Mouse (Mus musculus) erythroblast, embryonic 14.5 days (primary cell): ENCODE measurements around the gene Map1lc3a. TPM values are rescaled to one million over a fixed set of nuclear protein-coding genes. Genes with fewer than 3 reads are reported as not detected.

Experiments used
- H3K27me3 ChIP-seq: 2 replicates; pipeline ENCODE4 v1.6.1; 2012; ENCODE audit warnings: inconsistent platforms; ENCODE audit not compliant: control insufficient read depth
- H3K36me3 ChIP-seq: 2 replicates; pipeline ENCODE4 v1.6.1; 2012; ENCODE audit warnings: mild to moderate bottlenecking, inconsistent platforms; ENCODE audit not compliant: control insufficient read depth
- H3K4me1 ChIP-seq: 2 replicates; pipeline ENCODE4 v1.6.1; 2012; ENCODE audit warnings: inconsistent platforms; ENCODE audit not compliant: control insufficient read depth
- H3K4me3 ChIP-seq: replicated peaks from 2 replicates; pipeline ENCODE3; 2012; ENCODE audit warnings: moderate library complexity, mild to moderate bottlenecking, inconsistent platforms
- H3K9me3 ChIP-seq: 2 replicates; pipeline ENCODE4 v1.6.1; 2012; ENCODE audit warnings: low read length, inconsistent platforms, mixed read lengths; ENCODE audit not compliant: control insufficient read depth
- GATA1 ChIP-seq: IDR thresholded peaks from 2 replicates; pipeline ENCODE4 v1.6.1; 2012; ENCODE audit warnings: low read length, inconsistent platforms, mixed read lengths
- TAL1 ChIP-seq: IDR thresholded peaks from 3 replicates; pipeline ENCODE4 v1.6.1; 2012; ENCODE audit warnings: low read length, inconsistent platforms, mixed read lengths
- polyA plus RNA-seq: library from polyadenylated mRNA; stranded (reverse); fragments of >175 nt; gene quantifications from 2 replicates; pipeline ENCODE4 v1.2.3, GENCODE M21; 2012

Map1lc3a gene
- polyA plus RNA-seq, 1 experiment, result 7.8 TPM

DNA sequence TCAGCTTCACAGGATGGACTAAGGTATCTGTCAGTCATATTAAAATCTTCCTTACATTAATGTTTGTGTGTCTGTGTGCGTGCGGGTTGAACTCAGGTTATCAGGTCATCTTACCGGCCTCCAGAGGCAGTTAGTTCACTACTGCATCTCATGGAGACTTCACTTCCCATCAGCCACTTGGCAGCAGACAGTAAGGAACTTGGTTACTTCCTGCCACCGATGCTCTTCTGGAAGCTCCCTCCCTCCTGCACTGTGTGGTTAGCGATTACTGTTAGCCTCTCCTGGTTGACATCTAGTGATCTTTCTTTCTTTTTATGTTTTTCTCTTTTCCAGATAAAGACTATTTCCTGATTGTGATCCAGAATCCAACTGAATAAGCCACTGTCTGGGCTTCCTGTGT is 26.5 kb upstream of the Map1lc3a start:
- H3K9me3 ChIP-seq, result no peaks in the 10 kb centered on the region
- H3K36me3 ChIP-seq, result peaks cover 67% of the 10 kb centered on the region
- H3K27me3 ChIP-seq, result no peaks in the 10 kb centered on the region
- H3K4me1 ChIP-seq, result no peaks in the 10 kb centered on the region
- no peak overlapping the region for H3K4me3 ChIP-seq
- TF ChIP-seq GATA1 (no peak), TAL1 (no peak)

DNA sequence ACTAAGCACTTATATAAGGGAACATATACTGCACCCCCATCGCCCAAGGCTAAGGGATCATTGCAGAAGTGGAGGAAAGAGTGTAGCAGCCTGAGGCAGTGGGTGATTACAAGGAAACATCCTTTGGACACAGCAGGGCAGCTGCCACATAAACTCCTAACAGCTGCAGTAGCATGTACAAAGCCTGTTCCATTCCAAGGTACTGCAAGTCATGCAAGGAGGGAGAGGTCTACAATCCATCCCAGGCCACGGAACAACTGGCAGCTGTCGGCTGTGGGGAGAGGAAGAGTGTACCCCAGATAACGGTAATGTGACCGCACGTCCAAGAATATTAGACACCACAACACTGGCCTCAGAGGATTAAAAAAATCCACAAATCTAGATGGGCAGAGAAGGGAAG is 10.6 kb upstream of the Map1lc3a start:
- TF ChIP-seq TAL1 (no peak), GATA1 (no peak)
- Histone ChIP-seq H3K36me3 (no peaks in the 10 kb centered on the region), H3K9me3 (no peaks in the 10 kb centered on the region), H3K4me1 (no peaks in the 10 kb centered on the region), H3K4me3 (no peak overlapping the region), H3K27me3 (no peaks in the 10 kb centered on the region)

DNA sequence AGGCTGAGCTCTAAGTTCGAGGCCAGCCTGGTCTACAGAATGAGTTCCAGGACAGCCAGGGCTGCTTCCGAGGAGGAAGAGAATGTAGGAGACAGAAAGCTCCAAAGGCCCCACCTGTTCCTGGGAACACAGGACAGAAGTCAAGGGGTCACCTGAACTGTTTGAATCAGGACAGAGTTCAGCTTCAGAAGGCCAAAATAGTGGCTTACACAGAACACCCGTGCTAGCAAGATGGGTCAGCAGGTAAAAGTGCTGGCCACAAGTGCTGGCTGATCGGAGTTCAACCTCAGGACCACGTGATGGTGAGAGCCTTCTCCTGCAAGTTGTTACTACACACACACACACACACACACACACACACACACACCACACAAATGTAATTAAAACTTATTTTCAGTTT is 9.2 kb upstream of the Map1lc3a start:
- H3K36me3 ChIP-seq, result no peaks in the 10 kb centered on the region
- TF ChIP-seq GATA1 (no peak), TAL1 (no peak)
- H3K4me3 ChIP-seq, result no peak overlapping the region
- no peaks in the 10 kb centered on the region for H3K9me3 ChIP-seq
- H3K27me3 ChIP-seq, result no peaks in the 10 kb centered on the region
- H3K4me1 ChIP-seq, result no peaks in the 10 kb centered on the region

DNA sequence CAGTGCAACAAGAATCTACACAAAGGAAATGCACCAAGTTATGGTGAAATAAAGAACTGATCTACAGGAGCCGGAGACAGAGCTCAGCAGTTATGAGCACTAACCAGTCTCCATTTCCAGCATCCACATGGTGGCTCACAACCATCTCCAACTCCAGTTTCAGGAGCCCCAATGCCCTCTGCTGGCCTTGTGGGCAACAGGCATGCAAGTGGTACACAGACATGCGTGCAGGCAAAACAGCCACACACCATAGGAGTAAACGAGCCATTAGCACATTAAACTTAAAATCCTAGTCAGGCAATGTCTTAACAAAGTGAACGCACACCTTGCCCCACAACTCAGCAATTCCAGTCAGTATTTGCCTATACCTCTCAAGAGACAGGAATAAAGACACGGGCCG is 4.1 kb upstream of the Map1lc3a start:
- Histone ChIP-seq H3K4me3 (no peak overlapping the region), H3K27me3 (no peaks in the 10 kb centered on the region; the same call in 1 of the 2 replicates), H3K4me1 (peaks cover 15% of the 10 kb centered on the region), H3K9me3 (no peaks in the 10 kb centered on the region), H3K36me3 (no peaks in the 10 kb centered on the region)
- no peak for TF ChIP-seq GATA1
- TF ChIP-seq TAL1, result no peak

DNA sequence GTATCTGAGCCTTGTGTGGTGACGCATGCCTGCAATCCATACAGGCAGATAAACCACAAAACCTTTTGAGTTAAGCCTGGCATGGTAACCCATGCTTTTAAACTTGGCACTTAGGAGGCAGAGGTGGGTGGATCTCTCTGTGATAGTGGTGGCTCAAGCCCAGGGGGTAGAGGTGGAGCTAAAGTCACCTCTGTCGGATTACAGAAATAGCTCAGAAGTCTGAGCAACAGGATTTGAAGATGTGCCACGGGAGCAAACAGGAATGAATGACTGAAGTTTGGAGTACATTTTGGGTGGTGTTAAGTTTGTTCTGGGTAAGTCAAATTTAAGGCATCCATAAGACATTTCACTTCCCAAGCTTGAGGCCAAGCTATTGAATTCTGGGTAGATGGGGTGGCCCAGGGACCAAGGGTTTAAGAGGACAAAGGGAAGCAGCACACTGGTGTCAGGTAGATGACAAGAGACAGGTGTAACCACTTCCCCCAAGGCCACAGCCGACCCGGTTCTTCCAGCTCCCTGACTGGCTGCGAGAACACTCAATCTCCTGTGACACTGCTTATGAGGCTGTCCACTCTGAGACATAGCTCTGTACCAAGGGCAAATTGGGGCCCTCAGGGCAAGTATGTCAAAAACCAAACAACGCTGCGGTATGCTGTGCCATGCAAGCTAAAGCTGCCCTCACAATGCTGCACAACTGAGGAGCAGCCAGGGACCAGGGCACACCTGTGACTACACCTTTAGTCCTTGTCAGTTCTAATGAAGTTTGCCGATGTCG is 3.5 kb upstream of the Map1lc3a start:
- TF ChIP-seq TAL1, result no peak
- no peak for TF ChIP-seq GATA1
- H3K36me3 ChIP-seq, result no peaks in the 10 kb centered on the region
- peaks cover 21% of the 10 kb centered on the region for H3K4me1 ChIP-seq
- H3K27me3 ChIP-seq, result no peaks in the 10 kb centered on the region; the same call in 1 of the 2 replicates
- no peaks in the 10 kb centered on the region for H3K9me3 ChIP-seq
- no peak overlapping the region for H3K4me3 ChIP-seq

DNA sequence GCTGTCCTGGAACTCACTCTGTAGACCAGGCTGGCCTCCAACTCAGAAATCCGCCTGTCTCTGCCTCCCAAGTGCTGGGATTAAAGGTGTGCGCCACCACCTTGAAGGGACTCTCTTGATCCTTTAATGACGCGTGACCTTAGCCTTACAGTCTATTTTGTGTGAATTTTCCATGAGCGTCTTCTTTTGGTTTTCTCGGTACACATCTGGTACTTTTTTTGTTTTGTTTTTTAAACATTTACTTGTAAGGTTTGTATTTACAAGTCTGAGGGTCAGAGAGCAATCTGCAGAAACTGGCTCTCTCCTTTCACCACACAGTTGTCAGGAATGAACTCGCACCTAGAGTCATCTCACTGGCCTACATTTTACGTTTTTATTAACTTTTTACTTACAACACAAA is 2.5 kb upstream of the Map1lc3a start:
- H3K27me3 ChIP-seq, result no peaks in the 10 kb centered on the region; the same call in 1 of the 2 replicates
- H3K9me3 ChIP-seq, result no peaks in the 10 kb centered on the region
- H3K36me3 ChIP-seq, result peaks cover 7% of the 10 kb centered on the region
- H3K4me3 ChIP-seq, result no peak overlapping the region
- TF ChIP-seq TAL1 (no peak), GATA1 (no peak)
- H3K4me1 ChIP-seq, result peaks cover 24% of the 10 kb centered on the region

DNA sequence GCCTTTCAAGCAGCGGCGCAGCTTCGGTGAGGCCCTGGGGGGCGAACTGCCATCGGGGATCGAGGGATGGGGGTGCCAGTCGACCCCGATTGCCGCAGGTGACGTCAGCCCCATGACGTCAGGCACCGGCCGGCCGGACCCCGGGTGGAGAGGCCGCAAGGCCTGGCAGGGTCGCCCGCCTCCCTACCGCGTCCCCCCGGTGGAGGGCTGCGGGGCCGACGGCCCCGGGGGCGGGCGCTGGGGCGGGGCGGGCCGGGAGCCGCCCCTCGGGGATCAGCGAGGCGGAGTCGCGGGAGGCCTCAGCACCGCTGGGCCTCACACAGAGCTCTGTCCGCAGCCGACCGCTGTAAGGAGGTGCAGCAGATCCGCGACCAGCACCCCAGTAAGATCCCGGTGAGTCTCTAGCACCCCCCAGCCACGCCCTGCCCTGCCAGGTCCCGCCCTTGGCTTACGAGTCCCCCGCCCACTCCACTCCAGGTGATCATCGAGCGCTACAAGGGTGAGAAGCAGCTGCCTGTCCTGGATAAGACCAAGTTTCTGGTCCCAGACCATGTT is 601 bp downstream of the Map1lc3a start:
- H3K36me3 ChIP-seq, result peaks cover 8% of the 10 kb centered on the region
- H3K4me1 ChIP-seq, result peaks cover 24% of the 10 kb centered on the region
- peak overlapping the region; percentile 94 for H3K4me3 ChIP-seq
- no peaks in the 10 kb centered on the region for H3K9me3 ChIP-seq
- H3K27me3 ChIP-seq, result no peaks in the 10 kb centered on the region; the same call in 1 of the 2 replicates
- TF ChIP-seq GATA1, result no peak
- no peak for TF ChIP-seq TAL1

DNA sequence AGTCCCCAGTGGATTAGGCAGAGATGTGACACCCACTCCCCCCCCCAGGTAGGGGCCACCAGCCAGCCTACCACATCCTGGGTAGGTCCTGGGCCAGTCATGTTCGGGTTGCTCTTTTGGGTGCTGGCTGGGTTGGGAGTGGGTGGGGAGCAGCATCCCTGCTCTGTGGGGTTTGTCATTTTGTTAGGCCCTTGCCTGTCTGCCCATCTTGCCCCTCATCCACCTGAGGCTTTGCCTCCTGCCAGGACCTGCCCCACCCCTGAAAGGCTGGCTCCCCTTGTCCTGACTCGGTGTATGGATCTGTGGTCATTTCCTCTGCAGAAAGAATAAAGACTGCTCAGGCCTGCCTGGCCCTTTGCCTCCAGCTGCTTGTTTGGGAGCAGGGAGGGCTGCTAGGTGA is 1.6 kb downstream of the Map1lc3a start:
- H3K4me1 ChIP-seq, result peaks cover 24% of the 10 kb centered on the region
- no peaks in the 10 kb centered on the region for H3K9me3 ChIP-seq
- H3K36me3 ChIP-seq, result peaks cover 8% of the 10 kb centered on the region
- no peak overlapping the region for H3K4me3 ChIP-seq
- no peaks in the 10 kb centered on the region; the same call in 1 of the 2 replicates for H3K27me3 ChIP-seq
- TF ChIP-seq GATA1, result no peak
- no peak for TF ChIP-seq TAL1

DNA sequence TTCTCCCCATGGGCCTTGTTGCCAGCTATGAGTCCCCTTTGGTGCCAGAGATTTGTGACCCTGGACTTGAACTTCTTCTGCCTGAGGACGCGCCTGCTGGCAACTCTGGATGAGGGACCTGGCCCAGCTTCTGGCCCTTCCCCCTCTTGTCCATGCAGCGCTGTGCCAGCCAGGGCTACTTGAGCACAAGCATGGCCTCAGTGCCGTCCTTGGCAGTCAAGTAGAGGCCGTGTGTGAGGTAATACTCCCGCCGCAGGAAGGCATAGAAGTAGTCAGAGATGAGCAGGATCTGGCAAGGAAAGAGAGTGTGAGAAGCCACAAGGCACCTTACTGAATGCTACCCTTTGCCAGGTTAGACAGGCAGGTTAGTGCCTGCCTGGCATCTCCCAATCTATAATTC is 2.3 kb downstream of the Map1lc3a start:
- H3K27me3 ChIP-seq, result no peaks in the 10 kb centered on the region; the same call in 1 of the 2 replicates
- TF ChIP-seq GATA1 (no peak), TAL1 (no peak)
- H3K36me3 ChIP-seq, result peaks cover 12% of the 10 kb centered on the region
- peaks cover 24% of the 10 kb centered on the region for H3K4me1 ChIP-seq
- H3K9me3 ChIP-seq, result no peaks in the 10 kb centered on the region
- no peak overlapping the region for H3K4me3 ChIP-seq
